Comparison of ENCODE assay signal across 18 mouse cellular contexts in the genomic region with DNA sequence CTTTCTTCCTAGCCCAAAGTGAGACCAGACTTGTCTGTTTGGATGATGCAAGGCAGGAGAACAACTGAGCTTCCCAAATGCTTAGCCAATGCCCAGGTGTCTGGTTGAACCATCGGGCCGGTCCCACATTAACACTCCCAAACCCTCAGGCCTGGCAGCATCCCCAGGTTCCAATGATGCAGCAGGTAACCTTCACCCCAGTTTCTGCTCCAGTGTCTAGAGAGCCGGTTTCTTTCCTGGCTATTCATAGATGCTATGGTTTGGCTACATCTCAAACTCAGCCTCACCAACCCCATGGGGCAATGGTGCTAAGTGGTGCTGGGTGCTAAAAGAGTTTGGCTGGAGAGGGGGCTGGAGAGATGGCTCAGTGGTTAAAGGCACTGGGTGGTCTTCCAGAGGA.
"Had no signal": no experiment of that assay in that cellular context is flagged by ENCODE, and none has a peak within 500 bp of the region (broad histone marks: within the 10 kb centered on the region; RNA-seq: fewer than 3 reads in every experiment).

No protein-coding gene starts in this region.

- H3K9me3 ChIP-seq: midbrain, embryonic 10.5 days; midbrain, embryonic 12.5 days; neural tube, embryonic 13.5 days; neural tube, embryonic 15.5 days had no signal

- DNase-seq: lung, embryonic 14.5 days; lung, postnatal 10 days; lung, postnatal 4 days; midbrain, embryonic 14.5 days; retina, postnatal 1 day; right cerebral cortex, adult 18-20 months; right cerebral cortex, postnatal 25 days; right cerebral cortex, postnatal 4 days; spleen, adult 18-20 months; thymus, adult 18-20 months; thymus, postnatal 14 days; thymus, postnatal 36 days had no signal

- H3K27me3 ChIP-seq: midbrain, embryonic 12.5 days; neural tube, embryonic 13.5 days; neural tube, embryonic 15.5 days had no signal

- H3K4me3 ChIP-seq: midbrain, embryonic 10.5 days; midbrain, embryonic 12.5 days; myocyte; neural tube, embryonic 13.5 days; neural tube, embryonic 15.5 days had no signal

- H3K4me1 ChIP-seq: midbrain, embryonic 12.5 days had no signal

- H3K9ac ChIP-seq: lung, embryonic 14.5 days; midbrain, embryonic 12.5 days; neural tube, embryonic 13.5 days; neural tube, embryonic 15.5 days had no signal

- H3K27ac ChIP-seq: midbrain, embryonic 10.5 days; midbrain, embryonic 12.5 days; neural tube, embryonic 13.5 days; neural tube, embryonic 15.5 days had no signal

- ATAC-seq: midbrain, embryonic 16.5 days had no signal

- H3K4me2 ChIP-seq: lung, embryonic 14.5 days; midbrain, embryonic 12.5 days; neural tube, embryonic 13.5 days; neural tube, embryonic 15.5 days had no signal
